Mouse (Mus musculus): ENCODE measurements around the gene Duxbl3. TPM values are rescaled to one million over a fixed set of nuclear protein-coding genes. Genes with fewer than 3 reads are reported as not detected.

Duxbl3 gene
- total RNA-seq, 1 experiment, result 2.8 TPM

GRCm38 (mm10) chr14:26309511-26309910 lies 51.7 kb downstream of the Duxbl3 start:
- Histone ChIP-seq H3K9me3 (ENCODE audit: control insufficient read depth, insufficient read depth, low read depth, low read length) (no peaks in the 10 kb centered on the region), H3K27ac (ENCODE audit: insufficient read depth, low read depth, low read length, poor library complexity, severe bottlenecking) (no peak overlapping the region), H3K9ac (ENCODE audit: insufficient read depth, low read depth, low read length, poor library complexity, severe bottlenecking) (no peak overlapping the region), H3K4me3 (ENCODE audit: insufficient read depth in 1 of 2, low read depth in 1 of 2, low read length in 2 of 2, poor library complexity in 1 of 2, severe bottlenecking in 1 of 2) (no peak overlapping the region), H3K4me1 (ENCODE audit: control insufficient read depth in 2 of 2, insufficient read depth in 2 of 2, low read length in 2 of 2, poor library complexity in 1 of 2) (peaks cover 0 to 2% of the 10 kb centered on the region in 2 experiments; a peak in 1 of 4 replicates), H3K36me3 (ENCODE audit: control insufficient read depth, insufficient read depth, low read length, poor library complexity, severe bottlenecking) (no peaks in the 10 kb centered on the region)
- TF ChIP-seq HCFC1 (IDR thresholded peaks at IDR 0.05; ENCODE audit: borderline replicate concordance, insufficient read depth, low read length), result no peak
- no peak for TF ChIP-seq CHD2 (IDR thresholded peaks at IDR 0.05; ENCODE audit: low read depth, low read length)
- no peak for TF ChIP-seq ZC3H11A (IDR thresholded peaks at IDR 0.05; ENCODE audit: borderline replicate concordance, low read depth, low read length)
- no peak for TF ChIP-seq ZNF384 (IDR thresholded peaks at IDR 0.05; ENCODE audit: low read depth, low read length)
- no peak for TF ChIP-seq MAFK (IDR thresholded peaks at IDR 0.05; ENCODE audit: insufficient read depth, low read depth, low read length)
- in situ Hi-C loops (cut with MboI; ENCODE audit: low sequenced_read_pairs in 2 of 2, unreplicated experiment in 2 of 2), result no loop called here
- DNase-seq (ENCODE audit: low read depth, low spot score), result no peak

GRCm38 (mm10) chr14:26316246-26316730 lies 58.5 kb downstream of the Duxbl3 start:
- Histone ChIP-seq H3K27ac (ENCODE audit: insufficient read depth, low read depth, low read length, poor library complexity, severe bottlenecking) (no peak overlapping the region), H3K9ac (ENCODE audit: insufficient read depth, low read depth, low read length, poor library complexity, severe bottlenecking) (no peak overlapping the region), H3K4me1 (ENCODE audit: control insufficient read depth in 2 of 2, insufficient read depth in 2 of 2, low read length in 2 of 2, poor library complexity in 1 of 2) (peaks cover 0 to 10% of the 10 kb centered on the region in 2 experiments; a peak in 2 of 4 replicates), H3K4me3 (ENCODE audit: insufficient read depth in 1 of 2, low read depth in 1 of 2, low read length in 2 of 2, poor library complexity in 1 of 2, severe bottlenecking in 1 of 2) (no peak overlapping the region), H3K9me3 (ENCODE audit: control insufficient read depth, insufficient read depth, low read depth, low read length) (no peaks in the 10 kb centered on the region), H3K36me3 (ENCODE audit: control insufficient read depth, insufficient read depth, low read length, poor library complexity, severe bottlenecking) (no peaks in the 10 kb centered on the region)
- no peak for TF ChIP-seq HCFC1 (IDR thresholded peaks at IDR 0.05; ENCODE audit: borderline replicate concordance, insufficient read depth, low read length)
- TF ChIP-seq MAFK (IDR thresholded peaks at IDR 0.05; ENCODE audit: insufficient read depth, low read depth, low read length), result no peak
- TF ChIP-seq ZC3H11A (IDR thresholded peaks at IDR 0.05; ENCODE audit: borderline replicate concordance, low read depth, low read length), result no peak
- no peak for TF ChIP-seq ZNF384 (IDR thresholded peaks at IDR 0.05; ENCODE audit: low read depth, low read length)
- TF ChIP-seq CHD2 (IDR thresholded peaks at IDR 0.05; ENCODE audit: low read depth, low read length), result no peak
- in situ Hi-C loops (cut with MboI; ENCODE audit: low sequenced_read_pairs in 2 of 2, unreplicated experiment in 2 of 2), result no loop called here
- DNase-seq (ENCODE audit: low read depth, low spot score), result no peak

Other genes starting within 250 kb of the Duxbl3 start
- gene Gm9780, start 215.3 kb upstream of the Duxbl3 start, total RNA-seq (2012; rRNA removed), result 5.2 and 6.3 TPM in 2 replicates
- 23.6 and 25.1 TPM in 2 replicates for gene Tmem254c, start 190.6 kb upstream of the Duxbl3 start, total RNA-seq (2012; rRNA removed)
- gene Cphx2, start 176.4 kb upstream of the Duxbl3 start, total RNA-seq (2012; rRNA removed), result 0.49 and 1.6 TPM in 2 replicates
- 4.5 and 12.3 TPM in 2 replicates for gene Cphx3, start 175.7 kb upstream of the Duxbl3 start, total RNA-seq (2012; rRNA removed)
- 7.2 and 9.1 TPM in 2 replicates for gene Duxbl2, start 139.6 kb upstream of the Duxbl3 start, total RNA-seq (2012; rRNA removed)
- 14.1 and 24.9 TPM in 2 replicates for gene Plac9b, start 75.5 kb upstream of the Duxbl3 start, total RNA-seq (2012; rRNA removed)
- 5.4 and 5.5 TPM in 2 replicates for gene Tmem254b, start 50.9 kb upstream of the Duxbl3 start, total RNA-seq (2012; rRNA removed)

Data from ES-E14 (cell line).